Mouse (Mus musculus): ENCODE measurements around the gene Decr2. TPM values are rescaled to one million over a fixed set of nuclear protein-coding genes. Genes with fewer than 3 reads are reported as not detected.

Gene Decr2
- polyA plus RNA-seq, 1 experiment from 2014 or later, result 15.7 TPM

DNA sequence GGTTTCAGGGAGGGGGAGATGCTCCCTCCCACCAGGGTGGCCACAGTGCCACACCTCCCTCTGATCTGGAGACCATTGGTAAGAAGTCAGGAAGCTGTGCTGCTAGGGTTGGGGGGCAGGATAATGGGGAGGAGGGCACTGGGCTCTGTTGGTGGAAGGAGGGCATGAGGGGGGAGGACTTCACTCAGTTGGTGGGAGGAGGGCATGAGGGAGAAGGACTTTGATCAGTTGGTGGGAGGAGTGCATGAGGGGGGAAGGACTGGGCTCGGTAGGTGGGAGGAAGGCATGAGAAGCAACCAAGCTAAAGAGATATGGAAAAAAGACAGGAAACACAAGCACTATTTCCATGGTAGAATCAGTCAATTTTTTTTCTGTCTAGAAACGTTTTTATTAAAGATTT is 9.3 kb downstream of the Decr2 start:
- Histone ChIP-seq H3K36me3 (ENCODE audit: control insufficient read depth, insufficient read depth, low read length) (0 out of 2 replicates have a peak, but pooled peaks cover 8% of the 10 kb centered on the region), H3K27ac (replicated peaks; ENCODE audit: low read depth, low read length) (no peak overlapping the region), H3K9ac (ENCODE audit: low read depth, low read length) (no peak overlapping the region), H3K4me1 (ENCODE audit: control insufficient read depth, insufficient read depth, low read length) (no peaks in the 10 kb centered on the region), H3K4me2 (ENCODE audit: low read depth, low read length) (no peak overlapping the region), H3K9me3 (ENCODE audit: control insufficient read depth, low read length) (no peaks in the 10 kb centered on the region), H3K4me3 (ENCODE audit: low read depth, low read length) (no peak overlapping the region), H3K27me3 (replicated peaks; ENCODE audit: control insufficient read depth, insufficient read depth, low read length) (no peaks in the 10 kb centered on the region)
- DNase-seq (ENCODE audit: low spot score), result no peak
- WGBS, result 55% methylated on average over 2 of the region's 2 CpGs
- ATAC-seq (ENCODE audit: low read depth), result no peak

DNA sequence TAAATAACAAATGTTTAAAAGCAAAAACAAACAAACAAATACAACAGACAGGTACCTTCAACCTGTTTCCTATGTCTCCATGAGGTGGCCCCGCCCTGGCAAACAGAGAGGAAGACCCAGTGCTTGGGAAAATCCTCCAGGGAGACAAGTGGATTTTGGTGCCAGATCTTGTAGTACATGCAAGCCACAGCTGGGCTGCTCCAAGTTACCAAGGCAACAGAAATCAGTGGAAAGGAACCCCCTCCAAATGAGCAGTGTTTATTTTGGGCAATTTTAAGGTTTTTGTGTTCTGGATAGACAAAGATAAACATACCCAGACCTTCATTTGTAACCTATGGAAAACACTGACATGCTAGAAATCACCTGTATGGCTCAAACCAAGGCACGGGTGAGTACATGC is 11.3 kb downstream of the Decr2 start:
- Histone ChIP-seq H3K36me3 (ENCODE audit: control insufficient read depth, insufficient read depth, low read length) (0 out of 2 replicates have a peak, but pooled peaks cover 4% of the 10 kb centered on the region), H3K9me3 (ENCODE audit: control insufficient read depth, low read length) (no peaks in the 10 kb centered on the region), H3K4me2 (ENCODE audit: low read depth, low read length) (no peak overlapping the region), H3K9ac (ENCODE audit: low read depth, low read length) (no peak overlapping the region), H3K4me3 (ENCODE audit: low read depth, low read length) (no peak overlapping the region), H3K4me1 (ENCODE audit: control insufficient read depth, insufficient read depth, low read length) (no peaks in the 10 kb centered on the region), H3K27me3 (replicated peaks; ENCODE audit: control insufficient read depth, insufficient read depth, low read length) (no peaks in the 10 kb centered on the region), H3K27ac (replicated peaks; ENCODE audit: low read depth, low read length) (no peak overlapping the region)
- ATAC-seq (ENCODE audit: low read depth), result no peak
- 79% methylated on average over 2 of the region's 2 CpGs for WGBS
- no peak for DNase-seq (ENCODE audit: low spot score)

- no peak for ATAC-seq (ENCODE audit: low read depth)
- WGBS, result 68% methylated on average over 3 of the region's 3 CpGs
- no peak overlapping the region for H3K4me2 ChIP-seq (ENCODE audit: low read depth, low read length)
- H3K27ac ChIP-seq (replicated peaks; ENCODE audit: low read depth, low read length), result no peak overlapping the region
- no peaks in the 10 kb centered on the region for H3K27me3 ChIP-seq (replicated peaks; ENCODE audit: control insufficient read depth, insufficient read depth, low read length)
- H3K9me3 ChIP-seq (ENCODE audit: control insufficient read depth, low read length), result no peaks in the 10 kb centered on the region
- no peak overlapping the region for H3K9ac ChIP-seq (ENCODE audit: low read depth, low read length)
- H3K36me3 ChIP-seq (ENCODE audit: control insufficient read depth, insufficient read depth, low read length), result no peaks in the 10 kb centered on the region
- DNase-seq (ENCODE audit: low spot score), result no peak
- H3K4me1 ChIP-seq (ENCODE audit: control insufficient read depth, insufficient read depth, low read length), result no peaks in the 10 kb centered on the region
- no peak overlapping the region for H3K4me3 ChIP-seq (ENCODE audit: low read depth, low read length)
Observed at GRCm38 (mm10) chr17:26075246-26075645, 14.9 kb downstream of the Decr2 start.

DNA sequence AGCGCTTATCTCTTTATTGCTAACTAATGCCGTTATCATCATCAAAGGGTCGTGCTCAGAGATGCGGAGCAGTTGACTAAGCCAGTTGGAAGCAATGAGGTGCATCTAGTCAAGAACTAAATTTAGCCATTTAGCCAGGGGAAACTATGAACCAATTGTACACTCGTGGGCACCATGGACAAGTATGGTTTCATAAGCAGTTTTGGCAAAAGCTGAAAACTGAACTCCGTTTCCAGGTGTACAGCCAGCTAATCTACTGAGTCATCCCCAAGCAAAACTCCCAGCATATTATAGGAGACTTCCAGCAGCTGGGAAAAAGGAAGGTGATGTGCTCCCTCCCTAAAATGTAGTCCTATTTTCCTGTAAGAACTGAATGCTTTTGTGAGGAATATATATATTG is 20.0 kb downstream of the Decr2 start:
- ATAC-seq (ENCODE audit: low read depth) (no peak), DNase-seq (ENCODE audit: low spot score) (no peak)
- Histone ChIP-seq H3K4me1 (ENCODE audit: control insufficient read depth, insufficient read depth, low read length) (peaks cover 22% of the 10 kb centered on the region), H3K9me3 (ENCODE audit: control insufficient read depth, low read length) (no peaks in the 10 kb centered on the region), H3K4me2 (ENCODE audit: low read depth, low read length) (peak overlapping the region; percentile 94), H3K4me3 (ENCODE audit: low read depth, low read length) (peak overlapping the region; percentile 87), H3K27me3 (replicated peaks; ENCODE audit: control insufficient read depth, insufficient read depth, low read length) (no peaks in the 10 kb centered on the region), H3K36me3 (ENCODE audit: control insufficient read depth, insufficient read depth, low read length) (peaks cover 3% of the 10 kb centered on the region; the same call in 1 of the 2 replicates), H3K27ac (replicated peaks; ENCODE audit: low read depth, low read length) (no peak overlapping the region), H3K9ac (ENCODE audit: low read depth, low read length) (peak overlapping the region; percentile 84)
- 36% methylated on average over 6 of the region's 6 CpGs for WGBS

DNA sequence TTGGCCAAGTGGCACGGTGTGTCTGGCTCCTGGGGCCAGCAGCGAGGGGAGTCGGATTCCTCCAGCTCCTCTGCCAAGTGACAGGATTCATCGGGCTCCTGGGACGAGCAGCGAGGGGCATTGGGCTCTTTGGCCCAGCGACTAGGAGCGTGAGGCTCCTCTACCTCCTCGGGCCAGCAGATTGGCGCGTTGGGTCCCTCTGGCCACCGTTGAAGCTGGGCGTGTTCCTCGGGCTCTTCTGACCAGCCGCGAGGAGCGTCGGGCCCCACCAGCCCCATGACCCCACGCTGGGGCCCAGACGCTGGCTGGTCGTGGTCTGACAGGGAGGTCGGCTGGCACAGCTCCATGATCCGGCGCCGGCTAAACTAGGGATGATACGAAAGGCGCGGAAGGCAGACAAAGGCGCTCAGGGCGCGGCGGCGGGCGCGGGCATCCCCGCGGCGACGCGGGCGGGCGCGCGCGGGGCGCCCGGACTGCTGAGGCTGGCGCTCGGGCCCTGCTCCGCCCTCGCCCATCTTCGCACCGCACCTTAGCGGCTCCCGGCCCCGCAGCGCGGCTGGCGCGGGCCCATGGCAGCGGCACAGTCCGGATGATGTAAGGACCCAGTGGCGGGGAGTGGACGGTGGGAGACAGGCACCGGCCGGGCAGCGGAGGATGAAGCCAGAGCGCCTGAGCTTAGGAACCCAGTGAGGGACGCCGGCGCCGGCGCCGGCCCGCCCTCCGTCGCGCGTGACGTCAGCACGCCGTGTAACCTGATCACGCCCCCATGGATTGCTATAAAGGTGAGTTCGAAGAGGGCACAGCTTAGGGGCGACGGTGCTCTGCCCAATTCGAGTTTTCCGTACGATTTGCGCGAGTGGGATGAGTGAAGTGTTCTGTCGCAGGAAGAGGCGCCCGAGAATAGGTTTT is 21.1 kb downstream of the Decr2 start, which contains the start of gene Rab11fip3:
TSS of gene Rab11fip3 (minus strand) at position 725 of the 909 bp plus-strand sequence.
- Histone ChIP-seq H3K4me2 (ENCODE audit: low read depth, low read length) (peak within 1 kb of the TSS; percentile 94), H3K4me1 (ENCODE audit: control insufficient read depth, insufficient read depth, low read length) (peaks cover 22% of the 10 kb centered on the region), H3K36me3 (ENCODE audit: control insufficient read depth, insufficient read depth, low read length) (peaks cover 13% of the 10 kb centered on the region; the same call in 1 of the 2 replicates), H3K4me3 (ENCODE audit: low read depth, low read length) (peak within 1 kb of the TSS; percentile 87), H3K27me3 (replicated peaks; ENCODE audit: control insufficient read depth, insufficient read depth, low read length) (no peaks in the 10 kb centered on the region), H3K27ac (replicated peaks; ENCODE audit: low read depth, low read length) (peak within 1 kb of the TSS; percentile 75), H3K9ac (ENCODE audit: low read depth, low read length) (peak within 1 kb of the TSS; percentile 84), H3K9me3 (ENCODE audit: control insufficient read depth, low read length) (no peaks in the 10 kb centered on the region)
- under 1% methylated on average over 56 of the region's 94 CpGs for WGBS
- ATAC-seq (ENCODE audit: low read depth) (peak; percentile 91), DNase-seq (ENCODE audit: low spot score) (peak; percentile 94)

- H3K27ac ChIP-seq (replicated peaks; ENCODE audit: low read depth, low read length), result peak overlapping the region; percentile 75; the same call in 1 of the 2 replicates
Observed at GRCm38 (mm10) chr17:26068024-26068830, 21.9 kb downstream of the Decr2 start.

DNA sequence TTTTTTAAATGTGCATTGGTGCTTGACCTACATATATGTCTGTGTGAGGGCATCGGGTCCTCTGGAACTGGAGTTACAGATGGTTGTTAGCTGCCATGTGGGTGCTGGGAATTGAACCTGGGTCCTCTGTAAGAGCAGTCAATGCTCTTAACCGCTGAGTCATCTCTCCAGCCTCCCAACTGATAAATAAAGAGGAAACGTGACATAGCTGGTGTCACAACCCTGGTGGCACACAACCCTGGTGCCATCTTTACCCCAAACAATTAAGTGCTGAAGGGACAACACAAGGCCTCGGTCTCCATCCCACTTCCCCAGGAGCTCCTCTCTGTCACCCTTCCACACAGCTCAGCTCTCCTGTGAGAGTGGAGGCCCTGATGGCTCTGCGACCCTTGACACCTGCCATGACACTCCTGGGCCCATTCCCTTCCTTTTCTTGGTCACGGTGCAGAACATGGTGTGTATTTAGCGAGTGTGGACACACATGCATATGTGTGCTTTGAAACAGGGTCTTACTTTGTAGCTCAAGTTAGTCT is 23.6 kb downstream of the Decr2 start:
- Histone ChIP-seq H3K4me1 (ENCODE audit: control insufficient read depth, insufficient read depth, low read length) (peaks cover 22% of the 10 kb centered on the region), H3K4me2 (ENCODE audit: low read depth, low read length) (peak overlapping the region; percentile 94), H3K9ac (ENCODE audit: low read depth, low read length) (no peak overlapping the region), H3K27me3 (replicated peaks; ENCODE audit: control insufficient read depth, insufficient read depth, low read length) (no peaks in the 10 kb centered on the region), H3K36me3 (ENCODE audit: control insufficient read depth, insufficient read depth, low read length) (peaks cover 19% of the 10 kb centered on the region; the same call in 1 of the 2 replicates), H3K27ac (replicated peaks; ENCODE audit: low read depth, low read length) (no peak overlapping the region), H3K9me3 (ENCODE audit: control insufficient read depth, low read length) (no peaks in the 10 kb centered on the region), H3K4me3 (ENCODE audit: low read depth, low read length) (peak overlapping the region; percentile 87)
- ATAC-seq (ENCODE audit: low read depth) (no peak), DNase-seq (ENCODE audit: low spot score) (no peak)
- 92% methylated on average over 7 of the region's 7 CpGs for WGBS

More at GRCm38 (mm10) chr17:26068024-26068830, 21.9 kb downstream of the Decr2 start:
- peaks cover 22% of the 10 kb centered on the region for H3K4me1 ChIP-seq (ENCODE audit: control insufficient read depth, insufficient read depth, low read length)
- peaks cover 19% of the 10 kb centered on the region; the same call in 1 of the 2 replicates for H3K36me3 ChIP-seq (ENCODE audit: control insufficient read depth, insufficient read depth, low read length)
- no peaks in the 10 kb centered on the region for H3K27me3 ChIP-seq (replicated peaks; ENCODE audit: control insufficient read depth, insufficient read depth, low read length)
- no peaks in the 10 kb centered on the region for H3K9me3 ChIP-seq (ENCODE audit: control insufficient read depth, low read length)
- DNase-seq (ENCODE audit: low spot score) (no peak), ATAC-seq (ENCODE audit: low read depth) (no peak; the same call in 1 of the 2 replicates)
- peak overlapping the region; percentile 84 for H3K9ac ChIP-seq (ENCODE audit: low read depth, low read length)
- 1% methylated on average over 44 of the region's 44 CpGs for WGBS
- peak overlapping the region; percentile 87 for H3K4me3 ChIP-seq (ENCODE audit: low read depth, low read length)
- H3K4me2 ChIP-seq (ENCODE audit: low read depth, low read length), result peak overlapping the region; percentile 94

DNA sequence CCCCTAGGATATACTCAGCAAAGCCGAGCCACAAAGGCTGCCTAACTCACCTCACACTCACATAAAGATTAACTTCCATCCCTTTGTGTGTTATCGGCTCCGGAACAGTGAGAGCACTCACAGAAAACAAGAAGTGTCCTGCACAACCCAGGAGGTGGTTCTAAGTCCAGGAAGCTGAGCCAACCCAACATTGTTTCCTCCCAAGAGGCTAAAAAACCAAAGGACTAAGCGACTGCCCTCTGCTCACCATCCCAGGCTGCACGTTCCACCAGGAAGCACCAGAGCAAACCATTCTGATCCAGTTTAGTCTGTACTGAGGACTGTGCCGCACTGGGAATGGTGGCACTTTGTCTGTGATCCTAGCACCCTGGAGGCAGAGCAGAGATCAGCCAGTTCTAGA is 25.2 kb downstream of the Decr2 start:
- Histone ChIP-seq H3K4me2 (ENCODE audit: low read depth, low read length) (no peak overlapping the region), H3K36me3 (ENCODE audit: control insufficient read depth, insufficient read depth, low read length) (peaks cover 19% of the 10 kb centered on the region; the same call in 1 of the 2 replicates), H3K4me1 (ENCODE audit: control insufficient read depth, insufficient read depth, low read length) (peaks cover 20% of the 10 kb centered on the region), H3K27me3 (replicated peaks; ENCODE audit: control insufficient read depth, insufficient read depth, low read length) (no peaks in the 10 kb centered on the region), H3K9me3 (ENCODE audit: control insufficient read depth, low read length) (no peaks in the 10 kb centered on the region), H3K9ac (ENCODE audit: low read depth, low read length) (0 out of 2 replicates have a peak overlapping the region, but pooled peaks have one; percentile 10), H3K27ac (replicated peaks; ENCODE audit: low read depth, low read length) (no peak overlapping the region), H3K4me3 (ENCODE audit: low read depth, low read length) (no peak overlapping the region)
- DNase-seq (ENCODE audit: low spot score) (no peak), ATAC-seq (ENCODE audit: low read depth) (no peak)
- WGBS, result 73% methylated on average over 6 of the region's 6 CpGs

All from embryonic facial prominence, embryonic 14.5 days (tissue).